8 mouse cellular contexts compared by ENCODE assay signal in the genomic region with DNA sequence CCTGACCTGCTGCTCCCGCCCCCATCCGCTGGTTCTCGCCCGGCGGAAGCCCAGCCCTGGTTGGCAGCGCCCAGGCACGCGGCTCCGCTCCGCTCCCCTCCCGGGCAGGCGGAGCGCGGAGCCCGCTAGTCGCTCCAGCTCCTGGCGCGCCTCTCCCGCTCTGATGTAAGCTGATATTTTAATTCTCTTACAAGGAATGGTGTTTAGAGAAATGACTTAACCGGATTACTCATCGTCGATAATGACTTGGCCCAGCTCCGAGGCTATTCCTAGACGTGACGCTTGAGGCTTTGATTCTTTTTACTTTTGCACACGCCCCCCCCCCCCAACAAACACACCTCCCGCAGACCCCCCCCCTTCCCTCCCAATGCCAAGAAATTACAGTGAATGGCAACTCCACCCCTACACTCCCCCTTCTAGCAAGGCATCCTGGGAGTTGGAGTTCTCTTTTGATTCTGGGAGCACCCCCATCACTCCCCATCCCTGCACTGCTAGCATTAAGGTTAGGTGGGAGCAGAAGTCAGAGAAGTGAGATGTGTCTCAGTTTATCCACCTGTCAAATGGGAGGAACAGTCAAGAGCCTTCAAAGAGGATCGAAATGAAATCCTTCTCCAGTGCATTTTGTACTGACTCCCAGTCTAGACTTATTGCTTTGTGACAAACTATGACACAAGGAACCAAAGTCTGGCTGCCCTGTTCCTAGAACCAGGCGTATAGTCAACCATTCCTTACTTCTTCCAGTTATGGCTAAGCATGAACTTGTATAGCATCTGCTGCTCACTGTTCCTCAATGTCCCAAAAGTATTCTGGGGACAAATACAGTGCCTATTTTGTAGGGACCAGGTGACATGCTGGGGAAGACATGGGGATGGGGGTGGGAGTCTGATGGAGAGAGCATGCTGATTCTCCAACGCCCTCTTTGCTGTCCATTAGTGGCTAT. TPM values are rescaled to one million over a fixed set of nuclear protein-coding genes. Genes with fewer than 3 reads are reported as not detected.
DNase-seq lines count a peak whose midpoint lies in the region; ATAC-seq and TF ChIP-seq lines count a peak whose summit lies in the region.

No protein-coding gene starts in this region.

- peak; percentile 94 for DNase-seq in Patski (ENCODE audit: low read depth, low spot score)
- DNase-seq in cerebellum, adult 8-10 months = peak; percentile 56
- peak; percentile 93 for DNase-seq in gastrocnemius, adult 2 months
- DNase-seq in left cerebral cortex, adult 18-20 months (ENCODE audit: low spot score in 2 of 2) = peak; percentile 73 to 77
- DNase-seq in lung, postnatal 25 days (ENCODE audit: low spot score) = peak; percentile 89
- DNase-seq in right cerebral cortex, postnatal 4 days = peak; percentile 75
- DNase-seq in spleen, adult 12 weeks (ENCODE audit: low spot score) = no peak

- peaks cover 4% of the 10 kb centered on the region for H3K27me3 ChIP-seq in Patski
- no peaks in the 10 kb centered on the region for H3K27me3 ChIP-seq in hindbrain, embryonic 15.5 days

- H3K4me1 ChIP-seq in hindbrain, embryonic 15.5 days (replicated peaks) = peaks cover 15% of the 10 kb centered on the region

- in situ Hi-C loops in Patski (cut with MboI; ENCODE audit: low pct_unique_long_range_greater_than_20kb) = no loop called here

- H3K9ac ChIP-seq in hindbrain, embryonic 15.5 days = peak overlapping the region; percentile 51

- ATAC-seq in Patski = peak; percentile 79
- peak; percentile 24; the same call in 1 of the 2 replicates for ATAC-seq in hindbrain, embryonic 15.5 days (ENCODE audit: low FRiP score, low read depth)

- WGBS in hindbrain, embryonic 15.5 days = 9% methylated on average over 30 of the region's 30 CpGs

- H3K4me3 ChIP-seq in gastrocnemius, adult 2 months = peak overlapping the region; percentile 68
- H3K4me3 ChIP-seq in hindbrain, embryonic 15.5 days = peak overlapping the region; percentile 43

- peak overlapping the region; percentile 93 for H3K4me2 ChIP-seq in hindbrain, embryonic 15.5 days

- no peaks in the 10 kb centered on the region for H3K9me3 ChIP-seq in hindbrain, embryonic 15.5 days

- no peaks in the 10 kb centered on the region for H3K36me3 ChIP-seq in hindbrain, embryonic 15.5 days

- intact Hi-C loops in gastrocnemius, adult 2 months (cut with DNase I) = no loop called here

- peak overlapping the region; percentile 93 for H3K27ac ChIP-seq in gastrocnemius, adult 2 months
- no peak overlapping the region; the same call in 1 of the 2 replicates for H3K27ac ChIP-seq in hindbrain, embryonic 15.5 days (replicated peaks)

- no peak for TF ChIP-seq CTCF in Patski (IDR thresholded peaks at IDR 0.05)
- TF ChIP-seq CTCF in gastrocnemius, adult 2 months (IDR thresholded peaks at IDR 0.05) = no peak

- CTCF ChIA-PET in Patski (lab: Charles Lee) = no interaction called here

- POLR2A ChIA-PET in Patski (lab: Charles Lee) = no interaction called here

RNA-seq across cellular contexts. Expression of gene Arid5a, which starts 3.9 kb away (rescaled TPM):
- polyA plus RNA-seq in Patski (2021) = 9.2 TPM
- total RNA-seq in gastrocnemius, adult 2 months (2021) = 10 to 100 TPM in 1 of 2 experiments, 1 to 10 TPM in 1; 7.0 to 18.6 TPM
- 6.6 and 6.7 TPM in 2 replicates for polyA plus RNA-seq in hindbrain, embryonic 15.5 days (2015; fragmentation: Nextera tagmentation; extraction: Ambion mirVana)
- total RNA-seq in left cerebral cortex, adult 18-20 months (2021) = 10 to 100 TPM; 15.6 to 18.1 TPM

RNA-seq across cellular contexts. Expression of gene Neurl3, which starts 29.2 kb away (rescaled TPM):
- 2.7 TPM for polyA plus RNA-seq in Patski (2021)
- total RNA-seq in gastrocnemius, adult 2 months (2021) = under 1 TPM; 0.41 to 0.59 TPM
- polyA plus RNA-seq in hindbrain, embryonic 15.5 days (2015; fragmentation: Nextera tagmentation; extraction: Ambion mirVana) = 1.6 TPM in 2 replicates
- total RNA-seq in left cerebral cortex, adult 18-20 months (2021) = under 1 TPM; 0.52 to 0.60 TPM

RNA-seq across cellular contexts. Expression of gene Uggt1, which starts 59.1 kb away (rescaled TPM):
- 77.3 TPM for polyA plus RNA-seq in Patski (2021)
- 10 to 100 TPM; 27.6 to 29.1 TPM for total RNA-seq in gastrocnemius, adult 2 months (2021)
- 44.7 and 52.1 TPM in 2 replicates for polyA plus RNA-seq in hindbrain, embryonic 15.5 days (2015; fragmentation: Nextera tagmentation; extraction: Ambion mirVana)
- 10 to 100 TPM; 42.0 to 44.8 TPM for total RNA-seq in left cerebral cortex, adult 18-20 months (2021)
